ENCODE assay signal across 16 mouse cellular contexts in genomic region chr10:105332856-105333255, GRCm38 (mm10).
"Had no signal": no experiment of that assay in that cellular context is flagged by ENCODE, and none has a peak within 500 bp of the region (broad histone marks: within the 10 kb centered on the region; RNA-seq: fewer than 3 reads in every experiment).

No protein-coding gene starts in this region.

- H3K4me3 ChIP-seq: limb, embryonic 13.5 days; midbrain, embryonic 12.5 days; neural tube, embryonic 13.5 days; stomach, embryonic 15.5 days had no signal

- H3K27me3 ChIP-seq: limb, embryonic 13.5 days; midbrain, embryonic 12.5 days; neural tube, embryonic 13.5 days; stomach, embryonic 15.5 days had no signal

- H3K4me2 ChIP-seq: limb, embryonic 13.5 days; midbrain, embryonic 12.5 days; neural tube, embryonic 13.5 days; stomach, embryonic 15.5 days had no signal

- ATAC-seq: midbrain, embryonic 16.5 days had no signal

- H3K4me1 ChIP-seq: stomach, embryonic 15.5 days had no signal

- H3K27ac ChIP-seq: kidney, postnatal 0 days; limb, embryonic 13.5 days; liver, embryonic 14.5 days; midbrain, embryonic 12.5 days; neural tube, embryonic 13.5 days; stomach, embryonic 15.5 days had no signal

- DNase-seq: kidney, adult 11 months; kidney, adult 9 months; kidney, postnatal 36 days; layer of hippocampus, adult 9-11 months; left cerebral cortex, postnatal 4 days; lung, adult 18-20 months; right cerebral cortex, postnatal 4 days; thymus, adult 2 months; thymus, postnatal 25 days had no signal

- H3K36me3 ChIP-seq: limb, embryonic 13.5 days; midbrain, embryonic 12.5 days; neural tube, embryonic 13.5 days; stomach, embryonic 15.5 days had no signal

- H3K9ac ChIP-seq: limb, embryonic 13.5 days; liver, embryonic 14.5 days; midbrain, embryonic 12.5 days; neural tube, embryonic 13.5 days; stomach, embryonic 15.5 days had no signal

- H3K9me3 ChIP-seq: limb, embryonic 13.5 days; midbrain, embryonic 12.5 days; neural tube, embryonic 13.5 days; stomach, embryonic 15.5 days had no signal
